Mouse (Mus musculus) stomach, embryonic 14.5 days (tissue): ENCODE data around the gene Nostrin. TPM values are rescaled to one million over a fixed set of nuclear protein-coding genes. Genes with fewer than 3 reads are reported as not detected.

Source experiments
- ATAC-seq: fragments of 200-750 bp; cut with Nextera tagmentation; 2 replicates; pipeline ENCODE4 v1.8.0; 2017; ENCODE audit warnings: low read depth, moderate TSS enrichment; ENCODE audit not compliant: insufficient number of reproducible peaks, insufficient read depth, low FRiP score
- H3K27ac ChIP-seq: fragments of 300-500 bp; sonication (generic); 2 replicates; pipeline ENCODE4 v1.5.1; 2014; ENCODE audit warnings: mild to moderate bottlenecking, low read length, moderate library complexity, mixed read lengths
- H3K27me3 ChIP-seq: fragments of 300-500 bp; sonication (generic); 2 replicates; pipeline ENCODE4 v1.6.1; 2014; ENCODE audit warnings: low read length, control low read depth, mixed read lengths; ENCODE audit not compliant: control insufficient read depth, insufficient read depth
- H3K36me3 ChIP-seq: fragments of 300-500 bp; sonication (generic); 2 replicates; pipeline ENCODE4 v1.6.1; 2014; ENCODE audit warnings: mild to moderate bottlenecking, control low read depth, low read length, moderate library complexity, mixed read lengths; ENCODE audit not compliant: control insufficient read depth, insufficient read depth
- H3K4me1 ChIP-seq: fragments of 300-500 bp; sonication (generic); 2 replicates; pipeline ENCODE4 v1.6.1; 2014; ENCODE audit warnings: low read length, control low read depth, mixed read lengths; ENCODE audit not compliant: control insufficient read depth, insufficient read depth
- H3K4me2 ChIP-seq: fragments of 300-500 bp; sonication (generic); replicated peaks from 2 replicates; pipeline ENCODE4 v1.6.1; 2014; ENCODE audit warnings: low read depth, low read length, control low read depth
- H3K4me3 ChIP-seq: fragments of 300-500 bp; sonication (generic); 2 replicates; pipeline ENCODE4 v1.5.1; 2014; ENCODE audit warnings: low read depth, low read length, control low read depth
- H3K9ac ChIP-seq: fragments of 300-500 bp; sonication (generic); replicated peaks from 2 replicates; pipeline ENCODE4 v1.6.1; 2014; ENCODE audit warnings: low read depth, mild to moderate bottlenecking, control low read depth, low read length, moderate library complexity, mixed read lengths
- H3K9me3 ChIP-seq: fragments of 300-500 bp; sonication (generic); 2 replicates; pipeline ENCODE4 v1.6.1; 2016; ENCODE audit warnings: low read depth, low read length, control low read depth; ENCODE audit not compliant: control insufficient read depth
- WGBS: fragments of 180-500 bp; shearing (Covaris S2); extraction: QIAGEN DNeasy Blood & Tissue Kit; methylation state at CpG from one replicate; pipeline ENCODE4 v1.1.7; 2014; 5-methylcytosine and 5-hydroxymethylcytosine counted together
- polyA plus RNA-seq: library from polyadenylated mRNA; unstranded; fragments of >200 nt; fragmentation: Nextera tagmentation; extraction: Ambion mirVana; gene quantifications from 2 replicates; pipeline ENCODE4 v1.2.1, GENCODE M21; 2014

Gene Nostrin
- polyA plus RNA-seq, 1 experiment from 2014 or later, result 6.5 TPM

DNA sequence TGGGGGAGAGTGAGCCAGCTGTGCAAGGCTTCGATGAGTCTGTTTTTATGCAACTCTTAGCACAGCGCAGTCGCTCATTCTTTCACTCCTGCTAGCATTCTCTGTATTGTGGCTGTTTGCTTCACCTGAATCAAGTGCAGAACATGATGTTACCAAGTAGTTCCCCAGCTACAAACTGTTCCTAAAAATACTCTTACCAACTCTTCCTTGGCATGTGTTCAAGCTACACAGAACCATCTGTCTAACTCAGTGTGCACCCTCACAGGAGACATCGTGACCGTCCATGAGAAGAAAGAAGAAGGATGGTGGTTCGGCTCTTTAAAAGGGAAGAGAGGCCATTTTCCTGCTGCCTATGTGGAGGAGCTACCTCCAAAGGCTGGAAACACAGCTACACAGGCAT lies 53.1 kb downstream of the Nostrin start:
- Histone ChIP-seq H3K9me3 (no peaks in the 10 kb centered on the region), H3K27ac (no peak overlapping the region), H3K9ac (no peak overlapping the region), H3K36me3 (peaks cover 8% of the 10 kb centered on the region), H3K27me3 (no peaks in the 10 kb centered on the region), H3K4me1 (no peaks in the 10 kb centered on the region), H3K4me2 (no peak overlapping the region), H3K4me3 (no peak overlapping the region)
- no peak for ATAC-seq
- WGBS, result 88% methylated on average over 6 of the region's 6 CpGs

DNA sequence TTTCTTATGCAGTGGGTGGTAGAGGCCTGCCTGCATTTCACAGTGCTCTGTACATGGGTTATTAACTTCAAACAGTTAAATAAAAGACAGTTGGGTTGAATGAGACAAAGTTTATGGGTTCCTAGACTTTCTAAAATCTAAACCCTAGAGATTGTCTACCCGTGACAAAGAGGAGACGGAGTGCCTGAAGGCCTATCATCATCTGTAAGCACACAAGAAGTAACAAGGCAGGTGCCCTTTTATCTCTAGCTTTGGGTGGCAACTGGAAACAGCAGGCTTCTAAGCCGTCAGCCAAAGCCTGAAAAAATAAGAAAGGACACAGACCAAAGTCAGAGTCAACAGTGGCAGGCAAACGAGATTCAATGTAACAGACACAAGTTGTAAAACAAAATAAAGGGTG lies 53.6 kb downstream of the Nostrin start:
- no peaks in the 10 kb centered on the region for H3K27me3 ChIP-seq
- H3K4me2 ChIP-seq, result no peak overlapping the region
- no peaks in the 10 kb centered on the region for H3K9me3 ChIP-seq
- H3K4me1 ChIP-seq, result no peaks in the 10 kb centered on the region
- H3K27ac ChIP-seq, result no peak overlapping the region
- ATAC-seq, result no peak
- H3K36me3 ChIP-seq, result peaks cover 12% of the 10 kb centered on the region
- whole genome bisulfite sequencing, result 80% methylated on average over 4 of the region's 4 CpGs
- no peak overlapping the region for H3K9ac ChIP-seq
- no peak overlapping the region for H3K4me3 ChIP-seq

- no peak overlapping the region for H3K4me3 ChIP-seq
- no peak overlapping the region for H3K27ac ChIP-seq
- H3K9ac ChIP-seq, result no peak overlapping the region
- H3K4me2 ChIP-seq, result no peak overlapping the region
- no peaks in the 10 kb centered on the region for H3K9me3 ChIP-seq
- no peak for ATAC-seq
- no peaks in the 10 kb centered on the region for H3K27me3 ChIP-seq
- 80% methylated on average over 5 of the region's 5 CpGs for WGBS
- H3K4me1 ChIP-seq, result no peaks in the 10 kb centered on the region
- peaks cover 12% of the 10 kb centered on the region for H3K36me3 ChIP-seq
These were observed 55.5 kb downstream of the Nostrin start for GRCm38 (mm10) chr2:69191059-69191458.

DNA sequence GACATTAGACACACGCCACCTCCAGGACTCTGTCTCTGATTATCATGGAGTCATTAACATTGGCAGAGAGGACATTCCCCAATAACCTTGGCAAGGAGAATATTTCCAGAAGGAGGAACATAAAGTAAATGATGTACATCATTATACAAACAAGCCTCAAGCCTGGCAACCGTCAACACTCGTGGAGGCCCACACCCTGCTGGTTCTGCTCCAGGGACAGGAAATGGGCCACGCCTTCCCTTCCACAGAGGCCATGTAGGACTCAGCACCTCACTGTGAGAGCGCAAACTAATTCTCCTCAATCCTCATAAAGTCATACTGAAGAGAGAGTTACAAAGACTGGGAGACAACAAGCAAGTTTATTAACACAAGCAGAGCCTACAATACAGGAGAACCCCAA lies 58.0 kb downstream of the Nostrin start:
- Histone ChIP-seq H3K4me2 (no peak overlapping the region), H3K27ac (no peak overlapping the region), H3K9me3 (no peaks in the 10 kb centered on the region), H3K4me3 (no peak overlapping the region), H3K27me3 (no peaks in the 10 kb centered on the region), H3K4me1 (no peaks in the 10 kb centered on the region), H3K9ac (no peak overlapping the region), H3K36me3 (peaks cover 19% of the 10 kb centered on the region)
- 81% methylated on average over 5 of the region's 5 CpGs for WGBS
- ATAC-seq, result no peak

GRCm38 (mm10) chr2:69205185-69205584 lies 69.6 kb downstream of the Nostrin start:
- Histone ChIP-seq H3K4me1 (no peaks in the 10 kb centered on the region), H3K4me3 (peak overlapping the region; percentile 72), H3K27me3 (no peaks in the 10 kb centered on the region), H3K27ac (no peak overlapping the region), H3K36me3 (peaks cover 12% of the 10 kb centered on the region; the same call in 1 of the 2 replicates), H3K4me2 (peak overlapping the region; percentile 64), H3K9ac (peak overlapping the region; percentile 72), H3K9me3 (no peaks in the 10 kb centered on the region)
- WGBS, result 11% methylated on average over 6 of the region's 6 CpGs
- ATAC-seq, result no peak

DNA sequence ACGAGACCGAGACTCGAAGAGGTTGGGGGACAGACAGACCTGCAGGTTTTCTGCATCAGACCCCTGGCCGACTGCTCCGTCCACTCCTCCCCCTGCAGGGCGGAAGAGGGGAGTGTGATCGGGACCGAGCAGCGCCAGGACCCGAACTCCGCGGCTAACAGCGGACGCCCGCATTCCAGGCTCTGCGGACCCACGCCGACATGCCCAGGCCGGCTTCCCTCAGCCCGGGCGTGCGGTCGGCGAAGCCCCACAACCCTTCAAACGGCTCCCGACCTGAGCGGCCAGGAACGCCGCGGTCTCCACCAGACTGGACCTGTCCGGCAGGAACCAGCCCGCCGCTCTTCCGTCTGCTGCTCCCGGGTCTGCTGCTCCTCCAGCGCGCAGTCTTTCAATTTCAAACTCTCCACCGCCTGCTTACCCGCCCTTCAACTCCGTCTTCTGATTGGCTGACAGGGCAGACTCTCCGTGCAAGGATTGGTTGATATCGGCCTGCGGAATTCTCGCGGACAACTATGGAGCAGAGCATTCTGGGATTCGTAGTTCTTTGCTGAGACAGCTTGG lies 70.3 kb downstream of the Nostrin start, which contains the start of gene Spc25:
Spc25 (minus strand) TSS at position 404 of the 561 bp plus-strand sequence.
- no peaks in the 10 kb centered on the region for H3K4me1 ChIP-seq
- WGBS, result under 1% methylated on average over 43 of the region's 46 CpGs
- peak within 1 kb of the TSS; percentile 72 for H3K9ac ChIP-seq
- H3K27me3 ChIP-seq, result no peaks in the 10 kb centered on the region
- H3K36me3 ChIP-seq, result peaks cover 10% of the 10 kb centered on the region; the same call in 1 of the 2 replicates
- H3K4me2 ChIP-seq, result peak within 1 kb of the TSS; percentile 64
- peak within 1 kb of the TSS; percentile 72 for H3K4me3 ChIP-seq
- H3K27ac ChIP-seq, result peak within 1 kb of the TSS; percentile 81; the same call in 1 of the 2 replicates
- peak; percentile 98 for ATAC-seq
- H3K9me3 ChIP-seq, result no peaks in the 10 kb centered on the region

DNA sequence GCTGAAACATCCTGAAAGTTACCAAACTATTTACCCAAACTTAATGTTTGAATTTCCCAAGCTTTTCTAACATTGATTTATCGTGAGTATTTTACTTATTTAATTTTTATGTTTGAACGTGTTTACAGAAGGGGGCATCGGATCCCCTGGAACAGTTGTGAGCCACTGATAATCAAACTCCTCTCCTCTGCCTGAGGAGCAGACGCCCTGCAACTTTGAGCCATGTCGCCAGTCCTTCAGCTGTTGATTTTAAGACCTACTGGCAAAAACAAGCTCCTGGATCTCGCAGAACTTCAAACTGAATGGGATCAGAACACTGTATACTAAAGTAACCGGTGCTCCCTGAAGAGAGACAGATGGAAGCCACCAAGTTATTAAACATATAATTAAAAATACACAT lies 70.9 kb downstream of the Nostrin start:
- WGBS, result 21% methylated on average over 7 of the region's 7 CpGs
- Histone ChIP-seq H3K4me1 (no peaks in the 10 kb centered on the region), H3K27me3 (no peaks in the 10 kb centered on the region), H3K4me3 (peak overlapping the region; percentile 72; the same call in 1 of the 2 replicates), H3K9me3 (no peaks in the 10 kb centered on the region), H3K9ac (0 out of 2 replicates have a peak overlapping the region, but pooled peaks have one; percentile 10), H3K36me3 (peaks cover 4% of the 10 kb centered on the region; the same call in 1 of the 2 replicates), H3K27ac (no peak overlapping the region), H3K4me2 (peak overlapping the region; percentile 64)
- ATAC-seq, result no peak

- no peaks in the 10 kb centered on the region for H3K9me3 ChIP-seq
- H3K4me1 ChIP-seq, result no peaks in the 10 kb centered on the region
- WGBS, result 77% methylated on average over 3 of the region's 3 CpGs
- no peak overlapping the region for H3K27ac ChIP-seq
- H3K4me2 ChIP-seq, result no peak overlapping the region
- ATAC-seq, result no peak
- no peak overlapping the region for H3K4me3 ChIP-seq
- no peaks in the 10 kb centered on the region for H3K36me3 ChIP-seq
- H3K9ac ChIP-seq, result no peak overlapping the region
- H3K27me3 ChIP-seq, result no peaks in the 10 kb centered on the region
These were observed 74.1 kb downstream of the Nostrin start for GRCm38 (mm10) chr2:69209684-69210083.

DNA sequence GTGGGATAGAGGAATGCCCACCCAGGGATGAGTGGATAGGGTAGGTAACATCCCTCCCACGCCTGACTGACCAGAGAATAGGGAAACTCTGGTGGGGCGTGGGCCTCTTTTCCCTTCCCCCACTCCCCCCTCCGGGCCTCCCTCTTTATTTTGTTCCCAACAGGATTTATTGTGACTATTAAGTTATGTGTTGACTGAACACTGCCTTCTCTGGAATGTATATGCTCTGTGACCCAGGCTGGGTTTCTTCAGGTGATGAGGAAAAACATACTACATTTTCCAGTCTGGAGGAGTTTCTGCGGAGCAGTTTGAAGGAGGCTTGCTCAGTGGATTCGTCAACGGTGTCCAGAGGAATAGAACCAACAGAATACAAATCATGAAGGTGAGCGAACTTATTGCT lies 75.2 kb downstream of the Nostrin start, which contains the start of gene G6pc2:
G6pc2 (plus strand) TSS at position 301 of the 400 bp plus-strand sequence.
- Histone ChIP-seq H3K36me3 (no peaks in the 10 kb centered on the region), H3K9me3 (no peaks in the 10 kb centered on the region), H3K4me1 (no peaks in the 10 kb centered on the region), H3K9ac (no peak within 1 kb of the TSS), H3K4me3 (no peak within 1 kb of the TSS), H3K4me2 (no peak within 1 kb of the TSS), H3K27me3 (no peaks in the 10 kb centered on the region), H3K27ac (no peak within 1 kb of the TSS)
- no peak for ATAC-seq
- WGBS, result 74% methylated on average over 7 of the region's 7 CpGs
